Mouse (Mus musculus) bone marrow macrophage, adult 2 months (primary cell): ENCODE data around the gene Hist1h2ah.

Experiments used
- CTCF ChIP-seq: IDR thresholded peaks from 2 replicates; pipeline ENCODE4 v1.5.1; 2012; ENCODE audit warnings: low read depth, mild to moderate bottlenecking, low read length, moderate library complexity
- POLR2A ChIP-seq: IDR thresholded peaks from 2 replicates; pipeline ENCODE4 v1.6.1; 2012; ENCODE audit warnings: mild to moderate bottlenecking, low read depth, low read length, borderline replicate concordance

GRCm38 (mm10) chr13:22008707-22009106 lies 26.7 kb downstream of the Hist1h2ah start:
- TF ChIP-seq CTCF: no peak
- no peak for TF ChIP-seq POLR2A
